Mouse (Mus musculus) bone marrow, adult 2 months (tissue): ENCODE measurements around the gene Nppa.

ENCODE experiments used
- CTCF ChIP-seq: fragments of 200-500 bp; IDR thresholded peaks from 2 replicates; pipeline ENCODE4 v1.5.1; 2011; ENCODE audit warnings: low read length, control low read depth; ENCODE audit not compliant: control insufficient read depth, insufficient read depth
- POLR2A ChIP-seq: fragments of 200-500 bp; IDR thresholded peaks from 2 replicates; pipeline ENCODE4 v1.6.1; 2011; ENCODE audit warnings: low read depth, mild to moderate bottlenecking, control low read depth, low read length, borderline replicate concordance; ENCODE audit not compliant: control insufficient read depth

GRCm38 (mm10) chr4:147969337-147969736 is 31.2 kb upstream of the Nppa start:
- TF ChIP-seq CTCF: no peak
- TF ChIP-seq POLR2A: no peak
